Mouse (Mus musculus) limb, embryonic 11.5 days (tissue): ENCODE data around the gene Lyrm7. TPM values are rescaled to one million over a fixed set of nuclear protein-coding genes. Genes with fewer than 3 reads are reported as not detected.

ENCODE experiments used
- ATAC-seq: fragments of 200-750 bp; cut with Nextera tagmentation; 2 replicates; pipeline ENCODE4 v1.8.0; 2017; ENCODE audit warnings: low read depth; ENCODE audit not compliant: insufficient number of reproducible peaks, low FRiP score, low TSS enrichment
- DNase-seq: peaks from one replicate; pipeline ENCODE4 v3.0.0-alpha.2; 2015; ENCODE audit warnings: low spot score
- H3K27ac ChIP-seq: fragments of 300-500 bp; sonication (generic); replicated peaks from 2 replicates; pipeline ENCODE4 v1.5.1; 2014; ENCODE audit warnings: low read depth, mild to moderate bottlenecking, low read length
- H3K27me3 ChIP-seq: fragments of 300-500 bp; sonication (generic); 2 replicates; pipeline ENCODE4 v1.6.1; 2014; ENCODE audit warnings: mild to moderate bottlenecking, low read length, mixed read lengths; ENCODE audit not compliant: control insufficient read depth, insufficient read depth
- H3K36me3 ChIP-seq: fragments of 300-500 bp; sonication (generic); 2 replicates; pipeline ENCODE4 v1.6.1; 2014; ENCODE audit warnings: mild to moderate bottlenecking, low read length, moderate library complexity, mixed read lengths; ENCODE audit not compliant: control insufficient read depth, insufficient read depth
- H3K4me1 ChIP-seq: fragments of 300-500 bp; sonication (generic); 2 replicates; pipeline ENCODE4 v1.6.1; 2014; ENCODE audit warnings: low read length, mixed read lengths; ENCODE audit not compliant: control insufficient read depth, insufficient read depth
- H3K4me2 ChIP-seq: fragments of 300-500 bp; sonication (generic); 2 replicates; pipeline ENCODE4 v1.6.1; 2014; ENCODE audit warnings: low read depth, mild to moderate bottlenecking, moderate library complexity; ENCODE audit not compliant: severe bottlenecking
- H3K4me3 ChIP-seq: fragments of 300-500 bp; sonication (generic); 2 replicates; pipeline ENCODE4 v1.5.1; 2014; ENCODE audit warnings: low read depth, low read length
- H3K9ac ChIP-seq: fragments of 300-500 bp; sonication (generic); 2 replicates; pipeline ENCODE4 v1.6.1; 2014; ENCODE audit warnings: mild to moderate bottlenecking, low read length
- H3K9me3 ChIP-seq: fragments of 300-500 bp; sonication (generic); 2 replicates; pipeline ENCODE4 v1.6.1; 2016; ENCODE audit warnings: low read length; ENCODE audit not compliant: control insufficient read depth
- WGBS: fragments of 180-500 bp; shearing (Covaris S2); extraction: QIAGEN DNeasy Blood & Tissue Kit; methylation state at CpG from one replicate; pipeline ENCODE4 v1.1.7; 2014; 5-methylcytosine and 5-hydroxymethylcytosine counted together
- polyA plus RNA-seq: library from polyadenylated mRNA; unstranded; fragments of >200 nt; fragmentation: Nextera tagmentation; extraction: Ambion mirVana; gene quantifications from 2 replicates; pipeline ENCODE4 v1.2.1, GENCODE M21; 2014

Gene Lyrm7
- polyA plus RNA-seq, 1 experiment from 2014 or later: 7.8 TPM

GRCm38 (mm10) chr11:54778131-54778844, 82.4 kb downstream of the Lyrm7 start:
- Histone ChIP-seq H3K27ac (no peak overlapping the region), H3K9ac (no peak overlapping the region), H3K27me3 (no peaks in the 10 kb centered on the region), H3K4me3 (no peak overlapping the region), H3K9me3 (no peaks in the 10 kb centered on the region), H3K4me1 (no peaks in the 10 kb centered on the region), H3K4me2 (no peak overlapping the region), H3K36me3 (no peaks in the 10 kb centered on the region)
- no peak for ATAC-seq
- no peak for DNase-seq
- WGBS: 86% methylated on average over 1 of the region's 1 CpGs

GRCm38 (mm10) chr11:54777387-54778130, 83.2 kb downstream of the Lyrm7 start:
- Histone ChIP-seq H3K4me2 (no peak overlapping the region), H3K36me3 (no peaks in the 10 kb centered on the region), H3K4me1 (no peaks in the 10 kb centered on the region), H3K4me3 (no peak overlapping the region), H3K9me3 (no peaks in the 10 kb centered on the region), H3K27me3 (no peaks in the 10 kb centered on the region), H3K9ac (no peak overlapping the region), H3K27ac (no peak overlapping the region)
- no peak for ATAC-seq
- 91% methylated on average over 6 of the region's 6 CpGs for WGBS
- no peak for DNase-seq

Other genes starting within 250 kb of the Lyrm7 start
- gene Cdc42se2, start 73.2 kb downstream of the Lyrm7 start, polyA plus RNA-seq: 135 and 136 TPM in 2 replicates
- gene Hint1, start 5.5 kb upstream of the Lyrm7 start, polyA plus RNA-seq: 600 and 611 TPM in 2 replicates
- gene Gpx3, start 41.5 kb upstream of the Lyrm7 start, polyA plus RNA-seq: 48.2 and 49.9 TPM in 2 replicates
- 13.3 and 13.4 TPM in 2 replicates for gene Tnip1, start 102.0 kb upstream of the Lyrm7 start, polyA plus RNA-seq
- 93.9 and 97.4 TPM in 2 replicates for gene Anxa6, start 172.5 kb upstream of the Lyrm7 start, polyA plus RNA-seq
- gene Ccdc69, start 217.2 kb upstream of the Lyrm7 start, polyA plus RNA-seq: 0.23 and 0.88 TPM in 2 replicates
- gene Gm2a, start 237.2 kb upstream of the Lyrm7 start, polyA plus RNA-seq: 9.0 TPM in 2 replicates